Mouse (Mus musculus): Measurements from ENCODE around the gene Cnnm2. TPM values are rescaled to one million over a fixed set of nuclear protein-coding genes. Genes with fewer than 3 reads are reported as not detected.

Gene Cnnm2
- total and polyA plus RNA-seq, 3 experiments: 4.0 to 10.7 TPM; not detected in 1

DNA sequence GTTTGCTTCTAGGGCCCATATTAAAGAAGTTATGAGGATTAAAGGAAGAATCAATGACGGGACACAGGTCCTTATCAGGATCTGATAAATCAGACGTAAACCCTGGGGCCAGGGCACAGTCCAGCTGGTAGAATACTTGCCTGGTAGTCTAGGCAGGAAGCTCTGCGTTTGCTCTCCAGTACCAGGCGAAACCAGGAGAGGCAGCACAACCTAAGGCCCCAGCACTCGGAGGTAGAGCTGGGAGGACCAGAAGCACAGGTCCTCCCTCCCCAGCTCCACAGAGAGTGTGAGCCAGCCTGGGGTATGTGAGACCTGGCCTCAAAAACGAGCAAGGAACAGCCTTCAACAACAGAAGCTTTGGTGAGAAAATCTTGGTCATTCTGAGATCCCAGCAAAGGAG, 19.8 kb upstream of the Cnnm2 start:
- no peak overlapping the region for H3K4me3 ChIP-seq (ENCODE audit: control insufficient read depth in 1 of 2, insufficient read depth in 1 of 2, low read depth in 2 of 2, low read length in 2 of 2)
- no peak overlapping the region for H3K27ac ChIP-seq (ENCODE audit: control insufficient read depth, low read depth, low read length)
- no peaks in the 10 kb centered on the region for H3K9me3 ChIP-seq (replicated peaks; ENCODE audit: insufficient read depth, low read length)
- no peaks in the 10 kb centered on the region for H3K79me2 ChIP-seq (ENCODE audit: control insufficient read depth, insufficient read depth, low read length, poor library complexity)
- H3K9ac ChIP-seq (ENCODE audit: control insufficient read depth, low read depth, low read length, poor library complexity, severe bottlenecking): no peak overlapping the region
- TF ChIP-seq CTCF (IDR thresholded peaks at IDR 0.05 in 2 of 3, conservative IDR thresholded peaks at IDR 0.05 in 1 of 3; ENCODE audit: control insufficient read depth in 1 of 3, insufficient read depth in 1 of 3, low read depth in 2 of 3, low read length in 3 of 3, poor library complexity in 1 of 3, severe bottlenecking in 1 of 3) (peak; percentile 38 to 50 (median 38)), SMC3 (IDR thresholded peaks at IDR 0.05; ENCODE audit: low read depth, low read length) (peak; percentile 44), RAD21 (IDR thresholded peaks at IDR 0.05; ENCODE audit: low read depth, low read length) (peak; percentile 47), BHLHE40 (IDR thresholded peaks at IDR 0.05; ENCODE audit: borderline replicate concordance, low read depth, low read length) (no peak)
- H3K4me1 ChIP-seq (ENCODE audit: control insufficient read depth in 1 of 2, insufficient read depth in 2 of 2, low read length in 2 of 2): no peaks in the 10 kb centered on the region
- DNase-seq (ENCODE audit: low read depth, low spot score): peak; percentile 55
- no peaks in the 10 kb centered on the region for H3K36me3 ChIP-seq (ENCODE audit: control insufficient read depth in 1 of 2, insufficient read depth in 2 of 2, low read length in 2 of 2)
- no peaks in the 10 kb centered on the region for H3K27me3 ChIP-seq (ENCODE audit: control insufficient read depth in 1 of 2, insufficient read depth in 2 of 2, low read length in 2 of 2)

DNA sequence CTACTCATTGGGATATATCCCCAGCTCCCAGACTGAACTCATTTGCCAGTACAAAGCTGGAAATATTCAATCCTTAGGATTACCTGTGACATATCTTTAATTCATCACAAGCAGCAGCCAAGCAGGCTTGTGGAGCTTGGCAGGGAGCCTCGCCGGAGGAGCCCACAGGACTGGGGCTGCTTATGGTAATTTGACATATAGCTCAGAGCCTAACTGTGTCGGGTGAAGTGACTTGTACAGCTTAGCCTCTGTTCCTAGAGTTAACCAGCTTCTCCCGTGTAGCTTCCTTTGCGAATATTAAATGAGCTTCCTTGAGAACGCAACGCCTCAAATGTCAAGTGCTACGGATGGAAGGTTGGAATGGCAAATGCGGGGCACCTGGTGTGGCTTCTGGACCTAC, 16.7 kb upstream of the Cnnm2 start:
- Histone ChIP-seq H3K9ac (ENCODE audit: control insufficient read depth, low read depth, low read length, poor library complexity, severe bottlenecking) (no peak overlapping the region), H3K4me3 (ENCODE audit: control insufficient read depth in 1 of 2, insufficient read depth in 1 of 2, low read depth in 2 of 2, low read length in 2 of 2) (no peak overlapping the region), H3K27ac (ENCODE audit: control insufficient read depth, low read depth, low read length) (no peak overlapping the region), H3K9me3 (replicated peaks; ENCODE audit: insufficient read depth, low read length) (no peaks in the 10 kb centered on the region), H3K4me1 (ENCODE audit: control insufficient read depth in 1 of 2, insufficient read depth in 2 of 2, low read length in 2 of 2) (no peaks in the 10 kb centered on the region), H3K36me3 (ENCODE audit: control insufficient read depth in 1 of 2, insufficient read depth in 2 of 2, low read length in 2 of 2) (no peaks in the 10 kb centered on the region), H3K27me3 (ENCODE audit: control insufficient read depth in 1 of 2, insufficient read depth in 2 of 2, low read length in 2 of 2) (peaks cover 0 to 2% of the 10 kb centered on the region in 2 experiments; a peak in 1 of 4 replicates), H3K79me2 (ENCODE audit: control insufficient read depth, insufficient read depth, low read length, poor library complexity) (no peaks in the 10 kb centered on the region)
- TF ChIP-seq ZC3H11A (IDR thresholded peaks at IDR 0.05; ENCODE audit: low read depth, low read length) (no peak), GABPA (IDR thresholded peaks at IDR 0.05; ENCODE audit: low read depth, low read length) (no peak), SMC3 (IDR thresholded peaks at IDR 0.05; ENCODE audit: low read depth, low read length) (no peak), MAZ (IDR thresholded peaks at IDR 0.05; ENCODE audit: low read depth, low read length) (no peak), MAX (IDR thresholded peaks at IDR 0.05; ENCODE audit: low read length) (no peak), POLR2A (IDR thresholded peaks at IDR 0.05; ENCODE audit: control insufficient read depth in 1 of 2, insufficient read depth in 1 of 2, low read depth in 1 of 2, low read length in 2 of 2, poor library complexity in 1 of 2) (no peak), MEF2A (IDR thresholded peaks at IDR 0.05; ENCODE audit: extremely low read depth, insufficient replicate concordance, low read depth, low read length, poor library complexity, severe bottlenecking) (no peak), ZNF384 (IDR thresholded peaks at IDR 0.05; ENCODE audit: low read depth, low read length) (no peak), TAL1 (IDR thresholded peaks at IDR 0.05; ENCODE audit: low read length) (no peak), HCFC1 (IDR thresholded peaks at IDR 0.05; ENCODE audit: low read depth, low read length) (no peak), POLR2AphosphoS2 (IDR thresholded peaks at IDR 0.05; ENCODE audit: low read length) (no peak)
- no peak for DNase-seq (ENCODE audit: low read depth, low spot score)

DNA sequence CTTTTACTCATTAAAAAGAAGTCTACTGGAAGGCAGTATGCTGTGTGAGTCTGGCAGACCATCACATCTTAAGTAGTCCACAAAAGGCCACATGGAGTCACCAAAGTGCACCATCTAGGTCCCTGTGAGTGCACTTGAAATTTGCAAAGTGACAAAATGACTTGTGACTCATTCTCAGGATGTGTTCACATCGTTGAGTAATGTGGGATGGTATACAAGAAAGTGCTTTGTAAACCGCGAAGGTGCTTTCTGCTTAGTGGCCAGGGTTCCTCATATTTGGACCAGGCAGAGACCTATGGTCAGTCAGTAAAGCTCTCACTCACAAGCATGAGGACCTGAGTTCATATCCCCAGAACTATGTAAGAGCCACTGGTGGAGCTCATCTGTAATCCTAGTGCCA, 13.6 kb upstream of the Cnnm2 start:
- Histone ChIP-seq H3K27ac (ENCODE audit: control insufficient read depth, low read depth, low read length) (no peak overlapping the region), H3K4me1 (ENCODE audit: control insufficient read depth in 1 of 2, insufficient read depth in 2 of 2, low read length in 2 of 2) (no peaks in the 10 kb centered on the region), H3K4me3 (ENCODE audit: control insufficient read depth in 1 of 2, insufficient read depth in 1 of 2, low read depth in 2 of 2, low read length in 2 of 2) (no peak overlapping the region), H3K79me2 (ENCODE audit: control insufficient read depth, insufficient read depth, low read length, poor library complexity) (no peaks in the 10 kb centered on the region), H3K9me3 (replicated peaks; ENCODE audit: insufficient read depth, low read length) (no peaks in the 10 kb centered on the region), H3K9ac (ENCODE audit: control insufficient read depth, low read depth, low read length, poor library complexity, severe bottlenecking) (no peak overlapping the region), H3K36me3 (ENCODE audit: control insufficient read depth in 1 of 2, insufficient read depth in 2 of 2, low read length in 2 of 2) (no peaks in the 10 kb centered on the region), H3K27me3 (ENCODE audit: control insufficient read depth in 1 of 2, insufficient read depth in 2 of 2, low read length in 2 of 2) (peaks cover 0 to 2% of the 10 kb centered on the region in 2 experiments; a peak in 1 of 4 replicates)
- no peak for DNase-seq (ENCODE audit: low read depth, low spot score)
- TF ChIP-seq CTCF (IDR thresholded peaks at IDR 0.05 in 2 of 3, conservative IDR thresholded peaks at IDR 0.05 in 1 of 3; ENCODE audit: control insufficient read depth in 1 of 3, insufficient read depth in 1 of 3, low read depth in 2 of 3, low read length in 3 of 3, poor library complexity in 1 of 3, severe bottlenecking in 1 of 3) (no peak), ELF1 (IDR thresholded peaks at IDR 0.05; ENCODE audit: low read depth, low read length) (no peak), EP300 (IDR thresholded peaks at IDR 0.05; ENCODE audit: low read depth in 1 of 2, low read length in 2 of 2) (no peak)
